Mouse (Mus musculus) yolk sac, embryonic 10.5 days (tissue): ENCODE results near the gene Grem1.

Source experiments
- DNase-seq: peaks from one replicate; pipeline ENCODE4 v3.0.0-alpha.2; 2017; ENCODE audit warnings: low spot score

The Grem1 gene

DNA sequence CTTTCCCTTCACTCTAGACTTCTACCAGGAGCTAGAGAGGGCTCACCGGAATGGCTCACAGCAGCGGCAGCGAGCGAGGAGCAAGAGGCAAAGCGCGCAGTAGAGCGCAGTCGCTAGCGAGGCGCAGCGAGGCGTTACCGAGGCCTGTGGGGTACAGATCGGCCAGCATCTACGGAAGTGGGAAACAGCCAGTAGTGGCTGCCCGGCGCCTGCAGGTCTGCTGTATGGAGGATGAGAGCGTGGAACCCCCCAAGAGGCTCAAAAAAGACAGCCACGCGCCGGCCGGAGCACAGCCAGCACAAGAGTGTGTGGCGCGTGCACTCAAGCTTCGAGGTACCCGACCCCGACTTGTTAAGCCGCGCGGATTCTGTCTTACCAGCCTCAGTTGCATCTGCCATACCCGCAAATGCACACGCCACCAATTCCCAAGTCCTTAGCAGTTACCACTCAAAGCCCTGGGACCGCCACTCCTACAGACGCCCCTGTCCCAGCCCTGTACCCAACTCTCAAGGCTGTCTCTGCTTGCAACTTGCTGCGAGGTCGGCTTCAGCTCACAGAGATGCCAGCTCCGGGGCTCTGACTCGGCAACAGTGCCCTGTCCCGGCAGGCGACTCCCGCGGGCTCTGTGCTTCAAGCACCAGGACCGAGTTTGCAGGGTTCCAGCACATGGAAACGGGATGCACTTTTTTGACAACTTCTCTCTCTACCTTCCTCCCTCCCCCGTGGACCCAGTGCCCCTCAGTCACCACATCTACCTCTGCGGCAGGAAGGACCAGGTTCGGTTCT, 728 bp downstream of the Grem1 start:
- DNase-seq, result no peak

- DNase-seq, result no peak
These were observed 1.4 kb downstream of the Grem1 start for GRCm38 (mm10) chr2:113756924-113757524.

DNA sequence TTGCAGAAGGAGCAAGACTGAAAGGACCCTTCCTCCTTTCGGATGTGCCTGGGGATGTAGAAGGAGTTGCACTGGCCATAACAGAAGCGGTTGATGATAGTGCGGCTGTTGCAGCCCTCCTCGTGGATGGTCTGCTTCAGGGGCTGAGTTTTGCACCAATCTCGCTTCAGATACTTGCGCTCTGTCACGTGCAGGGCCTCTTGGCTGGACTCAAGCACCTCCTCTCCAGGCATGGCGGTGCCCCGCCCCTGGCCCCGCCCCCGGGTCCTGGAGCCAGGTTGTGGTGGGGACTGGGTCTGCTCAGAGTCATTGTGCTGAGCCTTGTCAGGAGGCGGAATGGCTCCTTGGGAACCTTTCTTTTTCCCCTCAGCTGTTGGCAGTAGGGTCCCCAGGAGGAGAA, 8.7 kb downstream of the Grem1 start:
- DNase-seq, result no peak

- no peak for DNase-seq
These were observed 9.1 kb downstream of the Grem1 start for GRCm38 (mm10) chr2:113749309-113749708.

DNA sequence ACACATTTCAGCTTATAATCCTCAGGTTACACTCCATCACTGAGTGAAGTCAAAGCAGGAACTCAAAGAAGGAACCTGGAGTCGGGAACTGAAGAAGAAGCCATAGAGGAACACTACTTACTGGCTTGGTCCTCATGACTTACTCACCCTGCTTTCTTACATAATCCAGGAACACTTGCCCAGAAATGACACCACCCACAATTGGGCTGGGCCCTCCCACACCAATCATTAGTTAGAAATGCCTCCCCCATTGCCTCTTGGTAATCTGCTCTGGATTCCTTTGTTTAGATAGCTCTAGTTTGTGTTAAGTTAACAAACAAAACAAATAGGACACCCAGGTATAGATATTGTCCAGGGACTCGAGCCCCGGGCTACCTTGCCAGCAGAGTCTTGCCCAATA, 29.9 kb downstream of the Grem1 start:
- no peak for DNase-seq

- no peak for DNase-seq
These were observed 43.6 kb downstream of the Grem1 start for GRCm38 (mm10) chr2:113714801-113715200.

DNA sequence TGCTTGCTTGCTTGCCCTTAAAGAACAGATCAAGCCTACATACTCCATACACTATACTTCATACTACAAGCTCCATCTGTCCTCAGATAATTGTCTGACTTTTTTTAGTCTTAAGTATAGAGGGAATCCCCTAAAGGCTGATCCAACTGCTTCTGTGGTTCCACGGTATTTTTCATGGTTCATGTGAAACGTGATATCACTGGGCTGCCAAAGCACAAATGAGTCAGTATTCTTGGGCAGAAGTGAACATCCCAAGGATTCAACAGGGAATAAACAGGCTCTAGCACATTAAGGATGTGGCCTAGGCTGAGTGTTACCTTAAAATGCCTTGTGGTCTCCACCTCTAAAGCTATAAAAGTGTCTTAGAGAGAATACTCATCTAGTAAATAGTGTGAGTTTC, 45.0 kb downstream of the Grem1 start:
- no peak for DNase-seq

DNA sequence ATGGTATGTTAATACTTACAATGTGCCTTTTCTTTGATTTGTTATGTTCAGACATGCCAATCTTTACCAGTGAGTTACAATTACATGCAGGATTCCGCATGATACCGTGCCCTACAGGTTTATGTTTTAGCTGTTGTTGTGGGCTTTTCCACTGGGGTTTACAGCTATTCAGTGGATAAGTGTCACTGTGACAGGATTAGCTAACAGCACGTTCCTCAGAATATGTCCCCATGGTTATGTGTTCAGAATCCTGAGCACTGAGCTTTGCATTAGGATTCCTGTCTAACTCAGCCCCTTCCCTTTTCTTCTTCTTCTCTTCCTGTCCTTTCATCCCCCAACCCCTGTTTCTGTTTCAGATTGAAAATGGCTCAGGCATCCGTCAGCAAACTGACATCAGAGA, 50.9 kb downstream of the Grem1 start:
- no peak for DNase-seq

DNA sequence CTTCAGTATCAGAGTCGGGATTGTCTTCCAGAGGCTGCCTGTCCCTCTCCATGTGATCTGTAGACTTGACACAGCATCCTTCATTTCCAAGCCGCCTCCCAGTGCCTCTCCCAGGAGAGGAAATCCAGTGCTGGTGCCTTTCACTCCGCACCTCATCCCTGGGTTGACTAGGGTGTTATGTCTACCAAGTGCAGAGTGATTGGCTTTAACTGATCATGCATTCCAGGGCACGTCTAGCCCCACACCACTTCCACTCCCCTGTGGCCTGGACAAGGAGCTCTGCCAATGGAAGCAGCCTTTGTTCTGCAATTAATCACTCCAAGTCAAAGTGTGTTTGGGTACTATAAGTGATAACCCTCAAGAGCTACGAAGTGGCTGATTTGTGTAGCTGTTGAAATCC, 56.9 kb downstream of the Grem1 start:
- DNase-seq, result no peak

DNA sequence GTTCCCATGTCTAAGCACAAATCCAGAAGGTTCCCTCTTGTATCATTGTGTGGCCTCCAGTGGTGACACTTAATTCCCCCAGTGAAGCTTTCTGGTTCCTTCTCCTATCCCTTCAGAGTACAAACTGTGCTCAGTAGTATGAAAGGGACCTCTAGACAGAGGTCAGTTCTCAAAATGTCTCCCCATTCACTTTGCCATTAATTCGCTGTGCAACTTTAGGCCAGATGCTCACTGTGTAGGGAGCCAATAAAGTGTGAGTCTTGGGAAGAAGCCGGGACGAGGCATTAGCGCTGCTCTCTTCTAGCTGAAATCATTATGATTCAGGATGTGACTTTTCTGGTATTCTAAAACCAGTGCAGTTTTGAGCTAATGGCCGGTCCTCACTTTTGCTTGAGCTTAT, 61.8 kb downstream of the Grem1 start:
- DNase-seq, result no peak

DNA sequence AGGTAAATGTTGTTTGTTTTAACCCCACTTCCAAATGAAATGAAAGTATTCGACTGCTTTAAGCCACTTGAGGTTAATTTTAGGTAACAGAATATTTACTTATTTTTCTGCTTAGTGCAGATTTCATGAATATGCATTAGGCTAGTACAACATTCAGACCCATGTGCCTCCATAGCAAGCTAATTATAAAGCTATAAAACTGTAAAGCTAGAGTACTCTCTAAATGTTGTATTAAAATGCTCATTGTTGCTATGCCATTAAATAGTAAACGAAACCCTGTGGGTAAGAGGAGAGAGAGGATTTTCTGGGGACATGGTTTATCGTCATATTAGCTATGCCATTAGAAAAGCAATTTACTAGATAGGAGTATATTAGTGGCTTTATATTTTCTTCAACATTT, 62.2 kb downstream of the Grem1 start:
- no peak for DNase-seq
